Comparison of ENCODE assay signal across 8 mouse cellular contexts in genomic region chr10:31312865-31313848, GRCm38 (mm10). TPM values are rescaled to one million over a fixed set of nuclear protein-coding genes. Genes with fewer than 3 reads are reported as not detected.
A peak's percentile ranks its signal among the peaks of the same experiment; 100 is the strongest.
DNase-seq lines count a peak whose midpoint lies in the region; ATAC-seq and TF ChIP-seq lines count a peak whose summit lies in the region.

Hddc2 (plus strand) TSS chr10:31313383.

- peak; percentile 90 for DNase-seq in 3134 (ENCODE audit: extremely low read depth, insufficient read length, low spot score)
- peak; percentile 76 for DNase-seq in adrenal gland, postnatal 25 days
- DNase-seq in heart, adult 18-20 months = peak; percentile 77 to 79
- DNase-seq in kidney, adult 2 months = peak; percentile 83
- peak; percentile 89 for DNase-seq in limb, embryonic 14.5 days (ENCODE audit: low spot score)
- peak; percentile 87 for DNase-seq in midbrain, postnatal 0 days (ENCODE audit: low spot score)
- DNase-seq in spleen, postnatal 14 days (ENCODE audit: low spot score in 2 of 2) = peak; percentile 51

- no peak for TF ChIP-seq CTCF in kidney, adult 2 months (conservative IDR thresholded peaks at IDR 0.05; ENCODE audit: insufficient read depth, insufficient read length, low read depth, low read length)
- peak; percentile 12; the same call in 1 of the 2 replicates for TF ChIP-seq CTCF in midbrain, postnatal 0 days (IDR thresholded peaks at IDR 0.05)

- peak within 1 kb of the TSS; percentile 75 for H3K9ac ChIP-seq in embryonic facial prominence, embryonic 12.5 days
- peak within 1 kb of the TSS; percentile 88 for H3K9ac ChIP-seq in limb, embryonic 14.5 days (ENCODE audit: low read depth, low read length, severe bottlenecking)
- peak within 1 kb of the TSS; percentile 86 for H3K9ac ChIP-seq in midbrain, postnatal 0 days (replicated peaks; ENCODE audit: low read length, poor library complexity, severe bottlenecking)

- TF ChIP-seq POLR2A in kidney, adult 2 months (IDR thresholded peaks at IDR 0.05; ENCODE audit: low read depth, low read length) = peak; percentile 70
- TF ChIP-seq POLR2A in limb, embryonic 14.5 days (IDR thresholded peaks at IDR 0.05; ENCODE audit: borderline replicate concordance, extremely low read depth, insufficient read depth, insufficient read length) = peak; percentile 80; the same call in 1 of the 2 replicates

- WGBS in embryonic facial prominence, embryonic 12.5 days = 3% methylated on average over 41 of the region's 44 CpGs
- WGBS in kidney, adult 2 months = 2% methylated on average over 43 of the region's 44 CpGs
- 3% methylated on average over 42 of the region's 44 CpGs for WGBS in limb, embryonic 14.5 days
- WGBS in midbrain, postnatal 0 days = 3% methylated on average over 37 of the region's 44 CpGs

- H3K4me1 ChIP-seq in embryonic facial prominence, embryonic 12.5 days = peaks cover 6% of the 10 kb centered on the region; the same call in 1 of the 2 replicates
- peaks cover 2% of the 10 kb centered on the region; the same call in 1 of the 2 replicates for H3K4me1 ChIP-seq in kidney, adult 2 months (ENCODE audit: control insufficient read depth, insufficient read depth, low read length)
- H3K4me1 ChIP-seq in limb, embryonic 14.5 days (ENCODE audit: control insufficient read depth, insufficient read depth, low read length) = 0 out of 2 replicates have a peak, but pooled peaks cover 4% of the 10 kb centered on the region
- H3K4me1 ChIP-seq in midbrain, postnatal 0 days (ENCODE audit: insufficient read depth, low read length) = peaks cover 7% of the 10 kb centered on the region; the same call in 1 of the 2 replicates

- H3K9me3 ChIP-seq in embryonic facial prominence, embryonic 12.5 days = no peaks in the 10 kb centered on the region
- no peaks in the 10 kb centered on the region for H3K9me3 ChIP-seq in limb, embryonic 14.5 days (ENCODE audit: control insufficient read depth, low read length)
- no peaks in the 10 kb centered on the region for H3K9me3 ChIP-seq in midbrain, postnatal 0 days (ENCODE audit: low read length)

- H3K27me3 ChIP-seq in embryonic facial prominence, embryonic 12.5 days = no peaks in the 10 kb centered on the region
- no peaks in the 10 kb centered on the region for H3K27me3 ChIP-seq in kidney, adult 2 months (replicated peaks; ENCODE audit: control insufficient read depth, insufficient read depth, low read length)
- H3K27me3 ChIP-seq in limb, embryonic 14.5 days (ENCODE audit: control insufficient read depth, insufficient read depth, low read length) = no peaks in the 10 kb centered on the region
- no peaks in the 10 kb centered on the region for H3K27me3 ChIP-seq in midbrain, postnatal 0 days (ENCODE audit: insufficient read depth, low read length)

- peak within 1 kb of the TSS; percentile 65 for H3K4me3 ChIP-seq in embryonic facial prominence, embryonic 12.5 days
- H3K4me3 ChIP-seq in kidney, adult 2 months (ENCODE audit: insufficient read depth, low read depth, low read length) = peak within 1 kb of the TSS; percentile 81
- H3K4me3 ChIP-seq in limb, embryonic 14.5 days (replicated peaks; ENCODE audit: low read length) = peak within 1 kb of the TSS; percentile 67
- H3K4me3 ChIP-seq in midbrain, postnatal 0 days (ENCODE audit: low read depth, low read length) = peak within 1 kb of the TSS; percentile 74

- peaks cover 15% of the 10 kb centered on the region for H3K36me3 ChIP-seq in embryonic facial prominence, embryonic 12.5 days
- H3K36me3 ChIP-seq in kidney, adult 2 months (ENCODE audit: control insufficient read depth, insufficient read depth, low read length) = no peaks in the 10 kb centered on the region
- H3K36me3 ChIP-seq in limb, embryonic 14.5 days (ENCODE audit: control insufficient read depth, insufficient read depth, low read length) = peaks cover 11% of the 10 kb centered on the region
- peaks cover 3% of the 10 kb centered on the region; the same call in 1 of the 2 replicates for H3K36me3 ChIP-seq in midbrain, postnatal 0 days (ENCODE audit: insufficient read depth, low read length)

- peak; percentile 95 for ATAC-seq in embryonic facial prominence, embryonic 12.5 days (ENCODE audit: insufficient number of reproducible peaks, insufficient read depth, low FRiP score, low TSS enrichment)
- ATAC-seq in limb, embryonic 14.5 days (ENCODE audit: low FRiP score, low read depth) = peak; percentile 96
- ATAC-seq in midbrain, postnatal 0 days (ENCODE audit: low FRiP score) = peak; percentile 94

- peak within 1 kb of the TSS; percentile 53 for H3K4me2 ChIP-seq in embryonic facial prominence, embryonic 12.5 days (replicated peaks)
- H3K4me2 ChIP-seq in limb, embryonic 14.5 days (replicated peaks; ENCODE audit: low read depth, low read length, severe bottlenecking) = peak within 1 kb of the TSS; percentile 51
- peak within 1 kb of the TSS; percentile 68 for H3K4me2 ChIP-seq in midbrain, postnatal 0 days (ENCODE audit: low read depth, low read length, poor library complexity, severe bottlenecking)

- H3K27ac ChIP-seq in embryonic facial prominence, embryonic 12.5 days = peak within 1 kb of the TSS; percentile 92
- peak within 1 kb of the TSS; percentile 75 for H3K27ac ChIP-seq in kidney, adult 2 months (ENCODE audit: insufficient read depth, low read depth, low read length)
- H3K27ac ChIP-seq in limb, embryonic 14.5 days (replicated peaks; ENCODE audit: low read depth, low read length) = peak within 1 kb of the TSS; percentile 94
- peak within 1 kb of the TSS; percentile 90 for H3K27ac ChIP-seq in midbrain, postnatal 0 days (ENCODE audit: low read depth, low read length)

RNA-seq across cellular contexts. Expression of gene Hddc2, which starts in this region (rescaled TPM):
- total RNA-seq in adrenal gland, postnatal 25 days (2021) = 32.0 and 45.0 TPM in 2 replicates
- polyA plus RNA-seq in embryonic facial prominence, embryonic 12.5 days (2016; fragmentation: Nextera tagmentation; extraction: Ambion mirVana) = 90.1 and 90.9 TPM in 2 replicates
- total RNA-seq in heart, adult 18-20 months (2021) = 1 to 10 TPM; 7.7 to 7.8 TPM
- polyA plus RNA-seq in kidney, adult 2 months (2012; rRNA removed) = 8.3 and 10.2 TPM in 2 replicates
- 27.2 and 34.4 TPM in 2 replicates for polyA plus RNA-seq in limb, embryonic 14.5 days (2012; rRNA removed)
- polyA plus RNA-seq in limb, embryonic 14.5 days (2014; fragmentation: Nextera tagmentation; extraction: Ambion mirVana) = 69.0 and 76.9 TPM in 2 replicates
- 31.2 and 45.2 TPM in 2 replicates for total RNA-seq in midbrain, postnatal 0 days (2014; rRNA removed)
- 73.7 and 80.8 TPM in 2 replicates for polyA plus RNA-seq in midbrain, postnatal 0 days (2015; fragmentation: Nextera tagmentation; extraction: Ambion mirVana)

Comparison
In these comparisons a context has a peak if more than half of its experiments do, and no peak if none do; other contexts are left out.
1. Peak in every context shown above with its lines: DNase-seq, ATAC-seq, H3K4me3 ChIP-seq and H3K27ac ChIP-seq.